Mouse (Mus musculus) midbrain, embryonic 14.5 days (tissue): ENCODE data around the gene Krtap9-1. TPM values are rescaled to one million over a fixed set of nuclear protein-coding genes. Genes with fewer than 3 reads are reported as not detected.
"Not testable (repeated sequence)": the region's sequence is repeated elsewhere in the genome, so short reads cannot be mapped to it uniquely, and the experiment has no call there.

Experiments
- ATAC-seq: fragments of 200-750 bp; cut with Nextera tagmentation; 2 replicates; pipeline ENCODE4 v1.8.0; 2017; ENCODE audit warnings: moderate number of reproducible peaks, moderate library complexity; ENCODE audit not compliant: low FRiP score, low TSS enrichment
- DNase-seq: peaks from one replicate; pipeline ENCODE4 v3.0.0-alpha.2; 2015
- H3K27ac ChIP-seq: fragments of 300-500 bp; sonication (generic); replicated peaks from 2 replicates; pipeline ENCODE4 v1.5.1; 2014; ENCODE audit warnings: mild to moderate bottlenecking, low read depth, low read length, moderate library complexity
- H3K27me3 ChIP-seq: fragments of 300-500 bp; sonication (generic); 2 replicates; pipeline ENCODE4 v1.6.1; 2014; ENCODE audit warnings: low read length, control low read depth, mixed read lengths; ENCODE audit not compliant: control insufficient read depth, insufficient read depth
- H3K36me3 ChIP-seq: fragments of 300-500 bp; sonication (generic); 2 replicates; pipeline ENCODE4 v1.6.1; 2014; ENCODE audit warnings: low read length, control low read depth; ENCODE audit not compliant: control insufficient read depth, insufficient read depth
- H3K4me1 ChIP-seq: fragments of 300-500 bp; sonication (generic); 2 replicates; pipeline ENCODE4 v1.6.1; 2014; ENCODE audit warnings: mild to moderate bottlenecking, antibody characterized with exemption, low read length, control low read depth; ENCODE audit not compliant: control insufficient read depth, insufficient read depth
- H3K4me2 ChIP-seq: fragments of 300-500 bp; sonication (generic); 2 replicates; pipeline ENCODE4 v1.6.1; 2014; ENCODE audit warnings: mild to moderate bottlenecking, low read length, moderate library complexity
- H3K4me3 ChIP-seq: fragments of 300-500 bp; sonication (generic); replicated peaks from 2 replicates; pipeline ENCODE4 v1.5.1; 2014; ENCODE audit warnings: low read depth, low read length
- H3K9ac ChIP-seq: fragments of 300-500 bp; sonication (generic); replicated peaks from 2 replicates; pipeline ENCODE4 v1.6.1; 2014; ENCODE audit warnings: mild to moderate bottlenecking, low read length, moderate library complexity
- H3K9me3 ChIP-seq: fragments of 300-500 bp; sonication (generic); 2 replicates; pipeline ENCODE4 v1.6.1; 2016; ENCODE audit warnings: low read length, control low read depth, mixed read lengths; ENCODE audit not compliant: control insufficient read depth
- WGBS: fragments of 180-500 bp; shearing (Covaris S2); extraction: QIAGEN DNeasy Blood & Tissue Kit; methylation state at CpG from one replicate; pipeline ENCODE4 v1.1.7; 2014; 5-methylcytosine and 5-hydroxymethylcytosine counted together
- polyA plus RNA-seq: library from polyadenylated mRNA; unstranded; fragments of >200 nt; fragmentation: Nextera tagmentation; extraction: Ambion mirVana; gene quantifications from 2 replicates; pipeline ENCODE4 v1.2.1, GENCODE M21; 2014

The Krtap9-1 gene
- polyA plus RNA-seq, 1 experiment from 2014 or later, result not detected

GRCm38 (mm10) chr11:99878887-99879286 lies 5.7 kb downstream of the Krtap9-1 start, which contains the start of gene Gm11567:
Gm11567 (plus strand) TSS chr11:99879187.
- not testable (repeated sequence) for DNase-seq, H3K27me3 ChIP-seq, H3K4me2 ChIP-seq, H3K4me1 ChIP-seq, H3K9me3 ChIP-seq, H3K4me3 ChIP-seq, H3K36me3 ChIP-seq, H3K27ac ChIP-seq, ATAC-seq, H3K9ac ChIP-seq
- WGBS, result 47% methylated on average over 1 of the region's 1 CpGs

- no peaks in the 10 kb centered on the region for H3K4me1 ChIP-seq
- H3K36me3 ChIP-seq, result no peaks in the 10 kb centered on the region
- H3K9ac ChIP-seq, result no peak within 1 kb of the TSS
- 82% methylated on average over 2 of the region's 2 CpGs for WGBS
- H3K4me3 ChIP-seq, result no peak within 1 kb of the TSS
- no peaks in the 10 kb centered on the region for H3K27me3 ChIP-seq
- H3K4me2 ChIP-seq, result no peak within 1 kb of the TSS
- ATAC-seq (no peak), DNase-seq (no peak)
- H3K27ac ChIP-seq, result no peak within 1 kb of the TSS
- no peaks in the 10 kb centered on the region for H3K9me3 ChIP-seq
These were observed 34.4 kb downstream of the Krtap9-1 start, which contains the start of gene Krtap31-1 for GRCm38 (mm10) chr11:99907620-99908019. Krtap31-1 (plus strand) TSS chr11:99907920.

- H3K4me3 ChIP-seq, result no peak within 1 kb of the TSS
- no peak for DNase-seq
- WGBS, result 93% methylated on average over 3 of the region's 3 CpGs
- no peaks in the 10 kb centered on the region for H3K4me1 ChIP-seq
- no peak within 1 kb of the TSS for H3K9ac ChIP-seq
- no peaks in the 10 kb centered on the region for H3K27me3 ChIP-seq
- ATAC-seq, result no peak
- no peaks in the 10 kb centered on the region for H3K36me3 ChIP-seq
- H3K27ac ChIP-seq, result no peak within 1 kb of the TSS
- no peak within 1 kb of the TSS for H3K4me2 ChIP-seq
- 0 out of 2 replicates have a peak, but pooled peaks cover 5% of the 10 kb centered on the region for H3K9me3 ChIP-seq
These were observed 41.3 kb downstream of the Krtap9-1 start, which contains the start of gene Gm11565 for GRCm38 (mm10) chr11:99914451-99914850. Gm11565 (plus strand) TSS chr11:99914751.

Other genes starting within 250 kb of the Krtap9-1 start
- not detected in 2 replicates for gene Krtap4-1, start 245.2 kb upstream of the Krtap9-1 start, polyA plus RNA-seq
- gene Krtap4-2, start 238.3 kb upstream of the Krtap9-1 start, polyA plus RNA-seq, result not detected in 2 replicates
- gene Krtap4-7, start 229.3 kb upstream of the Krtap9-1 start, polyA plus RNA-seq, result not detected in 2 replicates
- not detected in 2 replicates for gene Gm11555, start 223.2 kb upstream of the Krtap9-1 start, polyA plus RNA-seq
- not detected in 2 replicates for gene Gm11563, start 214.4 kb upstream of the Krtap9-1 start, polyA plus RNA-seq
- not detected in 2 replicates for gene Krtap4-6, start 207.4 kb upstream of the Krtap9-1 start, polyA plus RNA-seq
- not detected in 2 replicates for gene Gm14190, start 182.6 kb upstream of the Krtap9-1 start, polyA plus RNA-seq
- not detected in 2 replicates for gene Gm14180, start 139.1 kb upstream of the Krtap9-1 start, polyA plus RNA-seq
- not detected in 2 replicates for gene Gm11595, start 100.5 kb upstream of the Krtap9-1 start, polyA plus RNA-seq
- gene Krtap4-8, start 92.7 kb upstream of the Krtap9-1 start, polyA plus RNA-seq, result not detected in 2 replicates
- not detected in 2 replicates for gene Krtap4-9, start 88.2 kb upstream of the Krtap9-1 start, polyA plus RNA-seq
- not detected in 2 replicates for gene Gm11596, start 79.9 kb upstream of the Krtap9-1 start, polyA plus RNA-seq
- not detected in 2 replicates for gene Gm11569, start 74.5 kb upstream of the Krtap9-1 start, polyA plus RNA-seq
- not detected in 2 replicates for gene Gm11554, start 68.9 kb upstream of the Krtap9-1 start, polyA plus RNA-seq
- not detected in 2 replicates for gene Krtap4-13, start 63.5 kb upstream of the Krtap9-1 start, polyA plus RNA-seq
- not detected in 2 replicates for gene Gm11564, start 57.7 kb upstream of the Krtap9-1 start, polyA plus RNA-seq
- gene 2300003K06Rik, start 35.3 kb upstream of the Krtap9-1 start, polyA plus RNA-seq, result not detected in 2 replicates
- not detected in 2 replicates for gene Krtap4-16, start 21.8 kb upstream of the Krtap9-1 start, polyA plus RNA-seq
- not detected in 2 replicates for gene Gm11568, start 15.5 kb upstream of the Krtap9-1 start, polyA plus RNA-seq
- not detected in 2 replicates for gene Gm11559, start 8.9 kb upstream of the Krtap9-1 start, polyA plus RNA-seq
- not detected in 2 replicates for gene Gm11567, start 5.8 kb downstream of the Krtap9-1 start, polyA plus RNA-seq
- not detected in 2 replicates for gene Krtap31-1, start 34.5 kb downstream of the Krtap9-1 start, polyA plus RNA-seq
- not detected in 2 replicates for gene Gm11565, start 41.4 kb downstream of the Krtap9-1 start, polyA plus RNA-seq
- gene Krtap31-2, start 62.9 kb downstream of the Krtap9-1 start, polyA plus RNA-seq, result not detected in 2 replicates
- gene Krtap9-5, start 75.1 kb downstream of the Krtap9-1 start, polyA plus RNA-seq, result not detected in 2 replicates
- gene Krtap29-1, start 105.7 kb downstream of the Krtap9-1 start, polyA plus RNA-seq, result not detected in 2 replicates
- gene Krtap16-1, start 113.2 kb downstream of the Krtap9-1 start, polyA plus RNA-seq, result not detected in 2 replicates
- 0.61 TPM in 1 of 2 replicates, not detected in the other for gene Krtap17-1, start 120.6 kb downstream of the Krtap9-1 start, polyA plus RNA-seq
- not detected in 2 replicates for gene Krt33a, start 142.8 kb downstream of the Krtap9-1 start, polyA plus RNA-seq
- gene Krt33b, start 156.5 kb downstream of the Krtap9-1 start, polyA plus RNA-seq, result not detected in 2 replicates
- gene Krt34, start 168.2 kb downstream of the Krtap9-1 start, polyA plus RNA-seq, result not detected in 2 replicates
- gene Krt31, start 177.2 kb downstream of the Krtap9-1 start, polyA plus RNA-seq, result not detected in 2 replicates
- not detected in 2 replicates for gene Krt32, start 214.8 kb downstream of the Krtap9-1 start, polyA plus RNA-seq
- gene Krt35, start 222.9 kb downstream of the Krtap9-1 start, polyA plus RNA-seq, result not detected in 2 replicates
- gene Krt36, start 232.2 kb downstream of the Krtap9-1 start, polyA plus RNA-seq, result not detected in 2 replicates
- gene Krt13, start 248.2 kb downstream of the Krtap9-1 start, polyA plus RNA-seq, result not detected in 2 replicates